Mouse (Mus musculus) adrenal gland, postnatal 14 days (tissue): Measurements from ENCODE around the gene Olfr1344. TPM values are rescaled to one million over a fixed set of nuclear protein-coding genes. Genes with fewer than 3 reads are reported as not detected.
"Not testable (repeated sequence)": the region's sequence is repeated elsewhere in the genome, so short reads cannot be mapped to it uniquely, and the experiment has no call there.

Source experiments
- DNase-seq: peaks from one replicate; pipeline ENCODE4 v3.0.0; 2021; ENCODE audit warnings: mixed read lengths
- long read RNA-seq, 2 experiments: library from polyadenylated mRNA; stranded (forward); transcript quantifications; one replicate each; pipeline ENCODE4 v2.0.0; 2021
- total RNA-seq: library from RNA; stranded (reverse); gene quantifications from 2 replicates; pipeline ENCODE4 v1.2.3, GENCODE M21; 2021

Olfr1344 gene
- not detected in 2 replicates for total RNA-seq
- long read RNA-seq, experiment 1, result 0 reads
- long read RNA-seq, experiment 2, result 0 reads

DNA sequence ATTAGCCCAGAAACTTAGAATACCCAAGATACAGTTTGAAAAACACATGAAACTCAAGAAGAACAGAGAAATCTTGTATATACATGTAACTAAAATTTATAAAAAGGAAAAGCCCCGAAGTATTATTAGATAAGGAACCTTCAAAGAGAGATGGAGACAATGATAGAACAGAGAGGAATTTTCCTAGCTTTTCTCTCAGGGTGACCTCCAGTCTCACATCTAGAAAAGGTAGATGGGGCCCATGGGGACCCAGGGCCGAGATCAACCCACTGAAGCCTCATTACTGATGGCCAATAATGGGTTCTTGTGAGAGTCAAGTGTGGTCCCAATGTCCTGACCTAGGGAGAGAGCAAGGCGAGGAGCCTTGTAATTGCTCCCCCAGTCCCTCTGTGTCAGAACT, at the start of gene Olfr1344:
Gene Olfr1344, plus strand, starts transcription at position 301 of the 400 bp plus-strand sequence.
- DNase-seq, result no peak

DNA sequence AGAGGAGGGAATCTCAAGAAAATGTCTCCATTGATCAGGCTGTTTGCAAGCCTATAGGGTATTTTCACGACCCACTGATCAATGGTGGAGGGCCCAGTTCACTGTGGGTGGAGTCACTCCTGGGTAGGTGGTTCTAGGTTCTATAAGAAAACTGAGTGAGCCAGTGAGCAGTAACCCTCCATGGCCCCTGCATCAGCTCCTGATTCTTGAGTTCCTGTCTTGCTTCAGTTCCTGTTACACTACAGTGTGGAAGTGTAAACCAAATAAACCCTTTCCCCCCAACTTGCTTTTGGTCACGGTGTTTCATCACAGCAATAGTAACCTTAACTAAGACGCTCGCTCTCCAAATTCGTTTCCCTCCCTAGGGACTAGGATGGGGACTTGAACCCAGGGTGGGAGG, 49.5 kb upstream of the Olfr1344 start:
- DNase-seq, result no peak

DNA sequence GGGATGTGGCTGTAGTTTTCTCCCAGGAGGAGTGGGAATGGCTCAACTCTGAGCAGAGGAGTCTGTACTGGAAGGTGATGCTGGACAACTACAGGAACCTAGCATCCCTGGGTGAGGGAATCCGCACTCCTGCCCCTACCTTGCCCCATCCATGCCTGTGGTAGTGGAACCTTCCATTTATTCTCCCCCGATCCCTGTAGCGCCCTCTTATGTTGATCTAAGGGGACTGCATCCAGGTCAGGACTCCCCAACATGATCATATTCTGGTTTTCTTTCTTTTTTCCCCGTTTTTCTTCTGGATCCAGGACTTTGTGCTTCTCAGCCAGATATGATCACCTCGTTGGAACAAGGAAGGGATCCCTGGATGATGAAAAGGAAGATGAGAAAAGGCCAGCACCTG, 49.0 kb upstream of the Olfr1344 start:
- DNase-seq, result no peak

DNA sequence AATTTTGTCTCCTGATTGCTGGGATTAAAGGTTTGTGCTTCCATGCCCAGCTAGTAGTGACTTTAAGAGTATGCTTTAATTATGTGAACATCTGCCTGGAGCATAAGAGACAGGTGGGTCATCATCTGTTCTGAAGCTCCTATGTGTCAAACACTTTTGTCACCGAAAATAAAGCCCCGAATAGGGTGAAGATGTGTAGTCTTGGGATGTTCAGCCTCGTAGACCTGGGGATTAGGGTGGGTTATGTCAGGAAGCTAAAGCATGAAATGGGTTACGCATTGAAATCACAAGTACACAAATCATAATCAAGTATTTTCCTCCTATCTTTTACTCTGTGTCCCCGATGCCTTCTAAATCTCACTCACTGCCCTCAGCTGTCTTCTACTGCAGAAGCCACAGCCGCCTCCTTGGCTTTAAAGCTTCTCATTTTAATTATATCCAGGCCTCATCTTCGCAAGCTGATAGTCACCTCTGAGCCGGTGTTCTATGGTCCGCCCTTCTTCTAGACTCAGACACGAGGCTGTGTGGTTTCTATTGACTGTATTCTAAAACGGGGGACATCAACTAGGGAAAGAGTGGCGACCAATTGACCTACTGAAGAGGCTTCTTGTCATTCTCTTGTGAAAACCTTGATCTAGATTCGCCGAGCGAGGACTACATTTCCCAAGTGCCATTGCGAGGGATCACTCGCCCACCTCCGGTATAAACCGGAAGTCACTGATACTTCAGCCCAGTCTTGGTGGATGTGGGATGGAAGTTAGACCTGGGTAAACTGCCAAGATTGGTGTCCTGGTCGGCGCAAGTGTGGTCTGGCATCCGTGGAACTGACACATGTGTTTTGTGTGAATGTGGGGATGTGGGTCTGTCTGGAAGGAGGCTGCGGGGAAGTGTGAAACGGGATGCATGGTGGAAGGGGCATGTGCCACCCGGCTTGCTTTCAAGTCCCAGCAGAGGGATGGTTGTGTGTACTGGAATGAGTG, 40.2 kb upstream of the Olfr1344 start, which contains the start of gene Smim17:
Gene Smim17, plus strand, starts transcription at position 720 of the 980 bp plus-strand sequence.
- DNase-seq, result peak; percentile 70

DNA sequence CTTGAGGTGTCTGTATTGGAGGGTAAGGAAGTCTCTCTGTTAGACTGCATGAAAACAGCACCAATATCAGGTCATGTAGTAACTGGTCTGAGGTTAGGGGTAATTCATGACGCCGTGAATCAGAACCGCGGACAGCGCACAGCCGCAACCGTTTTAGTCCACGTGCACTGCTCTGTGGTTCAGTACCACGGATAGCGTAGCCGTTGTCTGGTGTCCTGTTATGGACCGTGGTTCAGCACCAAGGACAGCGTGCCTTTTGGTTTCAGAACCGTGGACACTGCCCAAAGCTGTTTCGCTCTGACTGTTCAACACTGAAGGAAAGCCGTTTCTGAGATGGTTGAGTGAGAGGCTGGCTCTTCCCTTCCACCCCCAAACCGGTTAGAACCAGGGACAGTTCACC, 28.4 kb upstream of the Olfr1344 start, which contains the start of gene Gm20715:
Gene Gm20715, plus strand, starts transcription at position 235 of the 400 bp plus-strand sequence.
- peak; percentile 96 for DNase-seq

DNA sequence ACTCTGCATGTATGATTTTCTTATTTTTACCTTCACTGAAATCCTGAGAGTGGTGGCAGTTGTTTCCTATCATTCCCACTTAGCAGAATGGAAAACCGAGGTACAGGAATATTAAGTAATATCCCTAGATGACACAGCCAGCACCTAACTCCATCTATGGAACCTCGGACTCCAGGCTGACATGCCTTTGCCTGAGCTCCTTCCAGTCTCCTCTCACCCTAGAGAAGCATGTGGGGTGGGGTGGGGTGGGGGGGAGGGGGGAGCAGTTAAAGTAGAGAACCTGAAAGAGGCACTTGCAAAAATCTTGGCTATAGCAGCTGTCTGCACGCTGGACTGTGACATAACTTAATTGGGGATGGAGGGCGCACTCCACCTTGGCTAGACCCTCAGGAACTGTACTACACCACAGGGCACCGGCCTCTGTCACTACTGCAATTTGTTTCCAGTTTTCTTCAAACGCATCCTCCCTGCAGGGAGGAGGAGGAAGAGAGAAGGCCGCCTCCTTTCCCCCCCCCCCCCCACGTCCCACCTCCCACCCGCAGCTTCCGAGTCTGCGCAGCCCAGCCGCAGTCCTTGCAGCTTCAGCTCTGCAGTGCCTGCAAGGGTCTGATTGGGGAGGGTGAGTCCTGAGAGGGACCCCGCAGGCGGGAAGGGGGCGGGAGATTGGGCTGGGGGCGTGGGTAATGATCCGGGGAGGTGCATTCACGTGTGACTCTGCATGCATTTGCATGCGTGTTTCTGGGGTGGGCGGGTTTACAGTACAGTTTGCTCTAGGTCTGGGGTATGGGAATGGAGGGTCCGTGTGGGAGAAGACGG, 23.7 kb upstream of the Olfr1344 start:
- no peak for DNase-seq

DNA sequence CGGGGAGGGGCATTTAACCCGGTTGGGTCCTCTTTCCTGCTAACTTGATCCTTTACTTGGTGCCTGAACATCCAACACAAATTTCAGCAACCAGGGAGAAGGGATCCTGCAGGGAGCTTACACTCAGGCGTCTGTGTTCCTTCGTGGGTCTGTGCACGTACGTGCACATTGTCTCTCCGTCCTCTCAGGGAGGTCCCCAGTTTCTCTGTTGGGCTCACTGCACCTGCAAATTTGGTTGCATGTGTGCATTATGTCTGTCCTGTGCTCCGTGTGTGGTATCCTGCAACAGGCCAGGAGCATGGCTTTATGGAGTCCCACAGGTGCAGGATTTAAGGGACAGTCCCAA, 23.1 kb upstream of the Olfr1344 start:
- DNase-seq, result no peak

DNA sequence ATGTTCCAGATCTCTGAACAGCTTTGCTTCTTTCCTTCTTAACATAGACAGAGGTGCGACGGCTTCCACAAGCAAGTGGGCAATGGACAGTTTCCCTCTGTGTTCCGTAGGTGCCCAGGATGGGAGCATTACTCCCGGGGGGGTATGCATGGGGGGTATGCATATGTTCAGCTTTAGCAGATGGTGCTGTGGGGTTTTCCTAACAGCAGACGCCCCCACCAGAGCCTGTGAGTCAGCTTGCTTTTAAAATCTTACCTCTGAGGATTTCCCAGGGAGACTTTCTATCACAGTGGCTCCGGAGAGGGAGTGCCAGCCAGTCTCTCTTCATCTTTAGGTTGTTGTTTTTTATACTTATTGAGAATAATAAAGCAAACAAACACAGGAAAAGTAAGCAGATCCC, 18.6 kb upstream of the Olfr1344 start:
- DNase-seq, result no peak

DNA sequence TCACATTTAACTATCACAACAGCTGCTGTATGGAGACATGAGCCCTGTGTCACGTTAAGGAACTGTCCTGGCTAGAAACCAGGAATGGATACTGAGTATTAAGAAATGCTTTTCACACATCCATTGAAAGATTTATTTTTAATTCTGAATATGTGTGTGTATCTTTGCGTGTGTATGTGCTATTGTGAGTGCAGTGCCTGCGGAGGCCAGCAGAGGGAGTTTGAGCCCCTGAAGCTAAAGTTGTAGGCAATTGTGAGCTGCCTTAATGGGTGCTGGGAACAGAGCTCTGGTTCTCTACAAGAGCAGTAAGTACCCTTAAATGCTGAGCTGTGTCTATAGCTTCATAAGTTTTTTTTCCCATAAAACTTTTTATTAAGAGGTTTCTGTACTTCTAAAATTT, 9.1 kb upstream of the Olfr1344 start:
- DNase-seq, result no peak

DNA sequence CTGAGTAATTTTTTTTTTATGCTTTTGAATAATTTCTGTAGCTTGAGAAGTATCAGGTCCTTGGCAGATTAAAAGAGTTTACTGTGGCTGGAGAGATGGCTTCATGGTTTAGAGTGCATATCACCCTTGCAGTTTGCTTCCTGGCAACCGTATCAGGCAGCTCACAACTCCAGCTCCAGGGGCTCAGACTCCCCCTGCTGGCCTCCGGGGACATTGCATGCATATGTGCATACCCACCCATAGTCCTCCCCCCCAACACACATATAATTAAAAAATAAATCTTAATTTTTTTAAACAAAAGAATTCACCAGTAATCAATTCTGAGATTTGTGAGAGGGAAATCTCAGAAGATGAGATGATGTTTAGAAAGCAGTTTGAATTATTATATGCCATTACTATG, 8.1 kb upstream of the Olfr1344 start:
- peak; percentile 41 for DNase-seq

DNA sequence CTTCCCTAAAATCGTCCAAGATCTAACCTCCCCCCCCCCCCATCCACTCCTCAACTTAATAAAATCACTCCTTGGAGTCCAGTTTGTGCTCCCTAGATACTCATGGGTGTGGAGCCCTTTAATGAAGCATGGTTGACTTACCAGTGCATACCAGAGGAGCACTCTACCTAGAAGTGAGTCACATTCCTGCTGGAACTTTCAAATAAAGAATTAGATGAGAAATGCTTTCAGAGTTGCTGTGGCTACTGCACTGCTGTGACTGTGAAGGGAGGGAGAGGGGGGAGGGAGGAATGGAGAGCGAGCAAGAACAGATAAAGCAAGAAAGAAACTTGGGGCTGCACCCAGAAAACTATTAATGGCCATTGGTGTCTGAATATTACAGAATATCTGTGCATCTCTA, 2.7 kb downstream of the Olfr1344 start:
- DNase-seq, result no peak

DNA sequence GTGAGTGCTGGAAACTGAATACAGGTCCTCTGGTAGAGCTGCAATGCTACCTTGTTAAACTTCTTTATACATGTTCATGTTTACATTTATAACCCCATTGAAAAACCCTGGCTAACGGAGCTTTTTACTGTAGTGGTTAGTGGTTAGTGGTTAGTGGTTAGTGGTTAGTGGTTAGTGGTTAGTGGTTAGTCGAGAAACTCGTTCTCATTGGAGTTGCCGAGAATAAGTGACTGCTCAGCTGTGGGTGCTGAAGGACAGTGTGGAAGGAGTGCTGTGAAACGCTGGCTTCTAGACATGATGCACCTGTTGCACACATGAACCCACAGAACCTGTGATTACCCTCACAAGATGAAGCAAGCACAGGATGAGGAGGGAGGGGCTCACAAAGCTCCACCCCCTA, 9.3 kb downstream of the Olfr1344 start:
- DNase-seq, result no peak

DNA sequence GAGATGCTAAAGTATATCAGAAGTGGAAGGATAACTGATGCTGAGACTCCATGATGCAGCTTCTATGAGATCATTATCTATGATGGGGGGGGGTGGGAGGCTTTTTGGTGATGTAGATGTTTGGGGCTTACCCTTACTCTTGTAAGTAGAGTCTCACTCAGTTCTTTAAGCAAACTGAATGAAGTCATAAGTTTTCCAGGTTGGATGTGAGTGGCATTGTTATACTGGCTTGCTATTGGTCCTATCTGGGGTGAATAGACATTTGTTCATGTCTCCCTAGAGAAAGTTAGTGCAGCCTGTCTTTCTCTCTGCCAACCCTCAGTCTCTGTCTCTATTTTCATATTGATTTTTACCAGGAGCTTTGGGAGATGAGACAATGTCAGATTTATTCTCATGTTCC, 17.4 kb downstream of the Olfr1344 start, which contains the start of gene Olfr1336:
Gene Olfr1336, plus strand, starts transcription at position 301 of the 400 bp plus-strand sequence.
- no peak for DNase-seq

DNA sequence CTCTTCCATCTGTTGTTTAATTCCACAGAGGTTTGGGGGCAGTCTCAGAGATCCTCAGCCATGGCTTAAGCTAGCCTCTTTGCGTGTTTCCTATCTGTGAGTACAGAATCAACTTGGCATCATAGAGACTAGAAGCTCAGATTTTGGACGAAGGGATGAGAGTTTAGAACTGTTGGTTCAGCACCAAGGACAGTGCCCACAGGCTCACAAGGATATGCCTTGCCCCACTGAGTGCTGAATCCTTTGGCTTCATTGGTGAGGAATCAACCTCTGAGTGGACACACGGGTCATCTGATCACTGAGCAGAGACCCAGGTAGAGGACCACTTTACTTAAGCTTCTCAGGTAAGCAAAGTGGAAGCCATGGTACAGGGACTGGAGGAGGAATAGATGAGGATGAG, 17.9 kb downstream of the Olfr1344 start:
- DNase-seq, result peak; percentile 12

DNA sequence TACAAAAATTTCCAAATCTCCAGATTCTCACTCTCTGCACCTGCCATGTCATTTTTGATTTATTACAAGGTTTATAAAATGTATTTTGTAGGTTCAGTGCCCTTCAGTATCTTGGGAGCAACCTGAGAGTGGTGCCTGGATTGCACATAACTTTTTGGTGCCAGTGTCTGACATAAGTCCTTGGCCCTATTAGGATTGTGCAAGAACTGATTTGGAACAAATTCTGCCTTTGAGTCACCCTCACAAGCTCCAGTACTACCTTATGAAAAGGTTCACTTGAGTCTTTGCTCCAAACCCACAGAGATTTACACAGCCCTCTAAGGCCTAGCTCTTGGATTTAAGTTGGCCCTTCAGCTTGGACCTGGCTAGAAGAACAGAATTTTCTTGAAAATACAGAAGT, 28.5 kb downstream of the Olfr1344 start, which contains the start of gene Olfr1346:
Gene Olfr1346, plus strand, starts transcription at position 151 of the 400 bp plus-strand sequence.
- no peak for DNase-seq

DNA sequence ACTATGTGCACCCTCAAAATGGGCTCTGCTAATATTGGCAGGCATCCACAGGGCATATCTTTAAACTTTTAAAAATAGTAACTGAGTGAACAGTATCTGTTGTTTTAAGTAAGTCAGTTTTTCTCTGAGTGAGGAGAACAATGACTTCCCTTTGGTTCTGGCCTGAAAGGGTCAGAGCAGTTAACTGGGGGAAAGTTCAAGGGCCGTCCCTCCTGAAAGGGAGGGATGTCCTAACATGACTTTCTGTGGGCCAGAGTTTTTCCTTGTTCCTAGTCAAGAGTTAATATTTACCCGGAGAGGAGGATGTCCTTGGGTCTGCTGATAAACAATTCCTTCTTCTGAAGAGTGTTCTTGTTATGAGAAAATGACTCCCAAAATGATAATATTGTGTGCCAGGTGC, 39.1 kb downstream of the Olfr1344 start:
- DNase-seq, result not testable (repeated sequence)

DNA sequence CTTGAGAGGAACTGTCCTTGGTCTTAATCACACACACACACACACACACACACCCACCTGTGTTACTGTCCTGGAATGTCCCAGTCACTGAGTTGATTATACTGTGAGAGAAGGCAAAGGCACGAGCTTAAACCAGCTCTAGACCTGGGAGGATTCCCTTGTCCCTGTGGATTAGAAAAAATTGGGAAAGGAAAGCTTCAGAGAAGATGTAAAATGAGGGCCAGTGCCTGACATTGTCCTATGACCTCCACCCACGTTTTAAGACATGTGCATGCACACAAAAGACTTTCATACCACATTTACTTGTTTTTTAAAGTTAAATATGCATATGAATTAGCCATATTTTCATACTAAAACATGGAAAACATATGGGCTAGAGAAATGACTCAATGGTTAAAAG, 48.4 kb downstream of the Olfr1344 start, which contains the start of gene Olfr5:
Gene Olfr5, minus strand, starts transcription at position 101 of the 400 bp plus-strand sequence.
- DNase-seq, result no peak

Other genes with a start within 250 kb of the Olfr1344 start
- gene Galp, start 241.6 kb upstream of the Olfr1344 start, total RNA-seq, result not detected in 2 replicates
- not detected in 2 replicates for gene Zscan5b, start 216.4 kb upstream of the Olfr1344 start, total RNA-seq
- not detected in 2 replicates for gene Epp13, start 186.0 kb upstream of the Olfr1344 start, total RNA-seq
- gene Zfp667, start 152.1 kb upstream of the Olfr1344 start, total RNA-seq, result 7.1 and 7.2 TPM in 2 replicates
- 3.1 and 3.4 TPM in 2 replicates for gene Zfp583, start 107.4 kb upstream of the Olfr1344 start, total RNA-seq
- 0.48 and 0.71 TPM in 2 replicates for gene Gm3854, start 94.9 kb upstream of the Olfr1344 start, total RNA-seq
- gene Zfp78, start 75.4 kb upstream of the Olfr1344 start, total RNA-seq, result 2.9 and 3.0 TPM in 2 replicates
- 2.6 and 4.8 TPM in 2 replicates for gene Zfp28, start 55.4 kb upstream of the Olfr1344 start, total RNA-seq
- 0.38 and 0.41 TPM in 2 replicates for gene Smim17, start 40.0 kb upstream of the Olfr1344 start, total RNA-seq
- gene Gm20715, start 28.4 kb upstream of the Olfr1344 start, total RNA-seq, result 0.08 TPM in 1 of 2 replicates, not detected in the other
- not detected in 2 replicates for gene Olfr1336, start 17.5 kb downstream of the Olfr1344 start, total RNA-seq
- not detected in 2 replicates for gene Olfr1346, start 28.4 kb downstream of the Olfr1344 start, total RNA-seq
- not detected in 2 replicates for gene Olfr5, start 48.3 kb downstream of the Olfr1344 start, total RNA-seq
- not detected in 2 replicates for gene Olfr1347, start 61.1 kb downstream of the Olfr1344 start, total RNA-seq
- gene Olfr1348, start 70.1 kb downstream of the Olfr1344 start, total RNA-seq, result not detected in 2 replicates
- not detected in 2 replicates for gene Olfr1349, start 84.3 kb downstream of the Olfr1344 start, total RNA-seq
- not detected in 2 replicates for gene Olfr1350, start 126.2 kb downstream of the Olfr1344 start, total RNA-seq